Mouse (Mus musculus) layer of hippocampus, postnatal 10 days (tissue): ENCODE results near the gene Papola. TPM values are rescaled to one million over a fixed set of nuclear protein-coding genes. Genes with fewer than 3 reads are reported as not detected.
"Not testable (repeated sequence)": the region's sequence is repeated elsewhere in the genome, so short reads cannot be mapped to it uniquely, and the experiment has no call there.

Source experiments
- DNase-seq, 2 experiments: peaks; one replicate each; pipeline ENCODE4 v3.0.0; 2021; ENCODE audit warnings: low spot score in 2 of 2
- total RNA-seq, 2 experiments: library from RNA; stranded (reverse); gene quantifications; 2 replicates each; pipeline ENCODE4 v1.2.3; 2021

Gene Papola
- total RNA-seq, 2 experiments from 2014 or later: 131 to 149 TPM

- no peak for DNase-seq
Observed at GRCm38 (mm10) chr12:105798001-105798400, 13.5 kb downstream of the Papola start.

DNA sequence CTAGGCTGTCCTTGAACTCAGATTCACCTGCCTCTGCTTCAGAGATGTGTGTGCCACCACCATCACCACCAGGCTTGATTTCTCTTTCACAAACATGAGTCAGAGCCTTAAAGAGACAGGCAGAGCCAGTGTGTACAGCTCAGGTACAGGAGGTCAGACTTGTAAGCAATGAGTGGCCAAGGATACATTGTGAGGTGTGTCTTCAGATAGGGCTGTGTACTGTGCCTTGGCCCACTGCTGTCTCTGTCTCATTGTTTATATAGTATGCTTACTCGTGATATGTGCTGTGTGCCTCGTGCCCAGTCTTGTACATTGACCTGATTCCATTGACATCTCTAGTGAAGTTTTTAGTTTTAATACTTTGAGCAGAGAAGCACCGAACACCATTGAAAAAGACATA is 21.3 kb downstream of the Papola start:
- DNase-seq: no peak

GRCm38 (mm10) chr12:105806205-105806604 is 21.7 kb downstream of the Papola start:
- DNase-seq: no peak

DNA sequence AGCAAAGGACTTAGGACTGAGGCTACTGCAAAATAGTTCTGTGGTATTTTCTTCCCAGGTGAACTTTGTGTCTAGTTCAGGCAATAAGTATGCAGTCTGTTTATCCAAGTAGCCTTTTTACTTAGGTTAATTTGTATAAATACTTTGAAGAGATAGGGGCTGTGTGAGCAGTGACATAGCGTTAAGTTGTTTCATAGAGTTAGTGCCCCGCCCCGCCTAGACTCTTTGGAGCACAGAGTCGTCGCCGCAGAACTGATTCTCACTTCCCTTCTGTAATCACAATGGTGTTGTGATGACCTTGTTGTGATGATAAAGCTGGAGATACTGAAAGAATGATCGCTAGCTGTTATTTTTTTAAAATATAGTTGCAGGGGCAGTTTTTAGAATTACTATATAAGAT is 22.9 kb downstream of the Papola start:
- DNase-seq: no peak

DNA sequence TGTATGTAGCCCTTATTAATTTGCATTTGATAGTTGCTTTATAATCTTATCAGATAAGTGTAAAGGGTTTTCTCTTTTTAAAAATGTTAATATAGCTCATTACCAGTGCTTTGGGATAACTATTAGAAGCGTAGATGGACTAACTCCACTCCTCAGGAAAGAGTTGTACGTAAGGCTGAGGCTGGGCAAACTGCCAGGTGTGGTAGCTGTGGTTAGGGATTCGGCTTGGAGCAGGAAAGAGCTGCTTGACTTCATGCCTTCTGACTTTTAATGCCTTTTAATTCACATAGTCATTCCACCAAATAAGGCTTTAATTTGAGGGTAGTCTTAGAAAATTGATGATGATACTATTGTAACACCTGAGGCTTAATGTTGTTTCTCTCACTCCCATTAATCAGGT is 24.5 kb downstream of the Papola start:
- no peak for DNase-seq

GRCm38 (mm10) chr12:105810608-105811007 is 26.1 kb downstream of the Papola start:
- no peak for DNase-seq

DNA sequence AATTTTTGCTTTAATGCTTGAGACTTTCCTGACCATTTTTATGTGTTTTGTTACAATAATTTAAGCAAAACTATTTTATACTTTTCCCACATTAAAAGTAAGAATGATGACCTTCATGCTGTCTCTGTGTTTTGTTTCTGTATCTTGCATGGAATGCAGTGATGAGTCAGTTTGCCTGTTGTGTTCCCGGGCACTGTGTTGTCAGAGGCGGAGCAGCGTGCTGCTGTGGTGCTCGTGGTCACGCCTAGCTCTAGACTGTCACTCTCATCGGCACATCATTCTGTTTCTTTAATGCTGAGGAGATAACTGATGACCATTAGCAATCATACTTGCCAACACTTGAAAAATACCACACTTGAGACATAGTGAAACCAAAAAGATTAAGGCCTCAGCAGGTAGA is 29.5 kb downstream of the Papola start:
- no peak for DNase-seq

GRCm38 (mm10) chr12:105823472-105823871 is 39.0 kb downstream of the Papola start:
- no peak for DNase-seq

DNA sequence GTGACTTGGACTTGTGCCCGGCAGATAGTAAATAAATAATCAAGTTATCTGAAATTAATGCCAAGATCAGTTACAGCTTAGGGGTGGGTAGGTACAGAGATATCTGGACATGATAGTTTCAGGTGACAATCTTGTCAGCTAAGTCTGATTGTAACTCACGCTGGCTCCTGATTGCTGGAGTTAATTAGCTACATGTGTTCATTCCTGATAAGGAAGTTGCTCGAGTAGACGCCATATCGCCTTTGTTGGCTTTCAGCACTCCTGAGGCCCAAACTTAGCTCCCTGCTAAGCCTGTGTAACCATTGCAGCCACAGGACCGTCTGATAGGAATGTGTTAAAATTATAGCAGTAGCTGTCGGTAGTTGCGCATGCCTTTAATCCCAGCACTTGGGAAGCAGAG is 40.2 kb downstream of the Papola start:
- no peak for DNase-seq

DNA sequence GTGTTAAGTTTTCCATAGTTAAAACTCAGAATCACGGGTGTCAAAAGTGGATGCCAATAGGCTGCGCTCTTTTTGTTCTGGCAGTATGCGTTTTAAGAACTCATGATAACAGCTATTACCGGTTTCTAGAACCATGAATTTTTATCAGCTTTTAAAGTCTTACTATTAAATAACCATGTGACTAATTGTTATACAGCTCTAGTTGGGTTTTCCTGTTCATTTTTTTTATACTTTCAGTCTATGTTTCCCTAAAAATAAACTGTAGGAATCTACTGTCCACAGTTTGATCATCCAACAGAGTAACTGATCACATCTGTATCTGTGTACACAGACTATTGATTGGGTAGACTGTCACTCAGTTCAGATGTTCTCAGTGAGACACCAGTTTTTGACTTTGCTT is 40.8 kb downstream of the Papola start:
- DNase-seq: no peak

- no peak for DNase-seq
Observed at GRCm38 (mm10) chr12:105832541-105832940, 48.0 kb downstream of the Papola start.

GRCm38 (mm10) chr12:105834926-105835325 is 50.4 kb downstream of the Papola start:
- no peak for DNase-seq

DNA sequence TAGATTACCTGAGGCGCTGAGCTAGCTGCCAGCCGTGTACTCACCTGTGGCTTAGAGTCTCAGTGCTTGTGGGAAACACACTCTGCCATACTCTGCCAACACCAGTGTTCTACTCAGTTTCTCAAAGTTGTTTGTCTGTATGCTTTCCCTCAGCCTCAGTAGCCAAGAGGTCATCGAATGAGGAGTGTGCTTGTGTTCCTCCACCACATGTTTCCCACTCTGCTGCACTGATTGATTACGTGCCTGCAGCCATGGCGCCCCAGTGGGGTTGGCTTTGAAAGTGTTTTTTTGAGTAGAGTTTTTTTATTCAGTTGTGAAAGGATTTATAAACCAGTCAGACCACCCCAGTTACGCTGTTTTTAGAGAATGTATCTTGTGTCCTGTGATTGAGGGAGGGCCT is 51.1 kb downstream of the Papola start:
- DNase-seq: no peak

DNA sequence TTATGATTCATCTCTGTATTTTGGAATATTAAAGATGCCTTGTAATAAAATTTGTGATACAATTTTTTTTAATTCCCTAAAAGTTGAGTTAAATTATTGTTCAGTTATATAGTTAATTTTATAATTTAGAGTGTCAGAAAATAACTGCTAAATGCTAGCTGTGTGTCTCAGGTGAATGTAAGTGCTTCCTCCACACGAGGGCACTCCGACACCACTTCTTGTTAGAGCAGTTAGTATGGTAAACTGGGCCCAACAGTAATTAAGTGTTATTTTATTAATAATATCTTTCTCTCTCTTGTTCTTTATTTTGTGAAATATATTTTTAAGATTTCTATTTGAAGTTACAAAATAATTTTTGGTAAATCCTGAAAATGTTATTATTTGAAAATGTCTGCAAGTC is 51.7 kb downstream of the Papola start:
- DNase-seq: peak; percentile 61 to 76

DNA sequence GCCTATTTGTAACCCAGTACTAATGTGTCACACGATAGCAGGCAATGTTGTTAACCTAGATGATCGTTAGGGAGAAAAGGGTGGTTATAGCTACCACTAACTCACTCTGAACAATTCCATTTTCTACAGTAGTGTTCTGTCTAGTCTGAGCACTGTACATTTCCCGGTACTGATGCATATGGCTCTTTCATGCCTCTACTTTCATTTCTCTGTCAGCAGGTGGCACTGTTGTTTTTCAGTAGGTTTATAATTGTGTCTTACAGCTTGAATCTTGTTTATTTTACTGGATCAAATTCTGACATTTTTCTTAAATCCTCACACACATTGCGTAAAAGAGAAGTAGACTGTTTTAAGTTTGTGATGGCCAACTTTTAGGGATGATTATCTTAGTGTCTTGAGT is 54.6 kb downstream of the Papola start:
- no peak for DNase-seq

DNA sequence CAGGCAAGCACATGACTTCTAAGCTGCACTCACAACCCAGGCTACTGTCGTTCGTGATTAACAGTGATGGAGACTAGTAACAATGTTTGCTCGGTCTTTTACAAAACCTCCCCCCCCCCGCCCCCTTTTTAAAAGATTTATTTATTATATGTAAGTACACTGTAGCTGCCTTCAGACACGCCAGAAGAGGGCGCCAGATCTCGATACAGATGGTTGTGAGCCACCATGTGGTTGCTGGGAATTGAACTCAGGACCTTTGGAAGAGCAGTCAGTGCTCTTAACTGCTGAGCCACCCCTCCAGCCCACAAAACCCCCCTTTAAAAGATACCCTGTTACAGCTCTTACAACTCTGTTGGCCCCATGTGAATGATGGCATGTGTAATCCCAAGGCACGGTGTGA is 56.1 kb downstream of the Papola start:
- not testable (repeated sequence) for DNase-seq

DNA sequence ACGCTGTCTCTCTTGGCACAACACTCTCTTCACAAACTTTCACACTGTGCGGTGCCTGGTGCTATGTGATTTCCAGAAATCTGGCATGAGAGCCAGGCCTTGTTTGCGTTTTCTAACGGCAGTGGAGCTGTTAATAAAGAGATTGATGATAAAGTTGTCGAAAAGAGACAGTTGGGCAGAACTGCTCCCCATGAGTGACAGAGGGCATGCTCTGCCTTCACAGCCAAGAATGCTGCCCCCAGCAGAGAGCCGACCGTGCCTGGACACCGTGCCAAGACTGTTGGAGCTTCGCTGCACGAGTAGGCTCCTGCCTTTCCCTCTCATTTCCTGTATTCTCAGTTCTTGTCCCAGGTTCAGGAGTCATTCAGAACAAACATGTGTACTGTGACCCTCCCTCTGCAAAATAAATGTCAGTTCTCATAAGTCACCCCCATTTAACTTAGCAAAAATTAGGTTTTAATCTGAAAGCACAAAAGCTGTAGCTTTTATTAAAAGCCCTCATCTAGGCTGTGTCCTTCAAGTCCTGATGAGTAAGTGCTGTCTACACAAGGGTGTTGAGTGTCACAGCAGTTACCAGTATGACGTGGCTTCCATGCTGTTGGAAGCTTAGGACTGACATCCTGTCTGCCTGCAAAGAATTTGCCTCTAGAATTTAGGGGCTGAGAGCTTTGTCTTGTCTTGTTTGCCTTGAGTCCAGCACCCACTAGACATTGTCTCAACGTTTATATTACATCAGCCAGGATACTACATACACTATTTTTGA is 58.9 kb downstream of the Papola start:
- DNase-seq: peak; percentile 51 to 60

GRCm38 (mm10) chr12:105844406-105844805 is 59.9 kb downstream of the Papola start:
- DNase-seq: no peak

GRCm38 (mm10) chr12:105849102-105849501 is 64.6 kb downstream of the Papola start:
- no peak for DNase-seq

- peak in 1 of 2 experiments; percentile 10 for DNase-seq
Observed at GRCm38 (mm10) chr12:105850675-105851074, 66.2 kb downstream of the Papola start.

DNA sequence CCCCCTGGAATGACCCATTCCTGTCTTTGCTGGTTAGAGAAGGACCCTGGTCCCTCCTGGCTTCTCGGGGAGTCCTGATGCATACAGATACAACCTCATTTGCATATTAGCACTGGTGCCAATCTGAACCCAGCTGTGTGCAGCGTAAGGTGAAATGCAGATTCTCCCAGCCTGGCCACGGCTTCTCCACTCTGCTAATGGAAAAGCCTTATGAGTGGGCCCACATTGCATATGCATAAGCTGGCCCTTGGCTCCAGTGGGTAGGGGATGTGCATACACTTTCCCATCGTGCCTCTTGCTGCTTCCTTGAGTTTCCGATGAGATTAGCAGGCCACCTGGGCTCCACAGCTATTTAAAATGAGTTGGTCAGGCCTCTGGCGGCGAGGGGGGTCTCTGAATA is 68.3 kb downstream of the Papola start:
- no peak for DNase-seq

GRCm38 (mm10) chr12:105854639-105855038 is 70.1 kb downstream of the Papola start:
- peak; percentile 59 to 73 for DNase-seq

GRCm38 (mm10) chr12:105857902-105858640 is 73.6 kb downstream of the Papola start:
- DNase-seq: peak in 1 of 2 experiments; percentile 12
